Comparison of ENCODE assay signal across 20 mouse cellular contexts in genomic region chr1:76427439-76427838, GRCm38 (mm10).
DNase-seq lines count a peak whose midpoint lies in the region; ATAC-seq and TF ChIP-seq lines count a peak whose summit lies in the region.
"Had no signal": no experiment of that assay in that cellular context is flagged by ENCODE, and none has a peak within 500 bp of the region (broad histone marks: within the 10 kb centered on the region; RNA-seq: fewer than 3 reads in every experiment).

No protein-coding gene starts in this region.

- H3K27ac ChIP-seq in midbrain, postnatal 0 days (ENCODE audit: low read depth, low read length): no peak overlapping the region
- H3K27ac ChIP-seq: heart, embryonic 13.5 days; intestine, embryonic 15.5 days; limb, embryonic 13.5 days; midbrain, embryonic 12.5 days had no signal

- TF ChIP-seq CTCF in midbrain, postnatal 0 days (IDR thresholded peaks at IDR 0.05): no peak

- no peak overlapping the region for H3K4me3 ChIP-seq in midbrain, postnatal 0 days (ENCODE audit: low read depth, low read length)
- H3K4me3 ChIP-seq: heart, embryonic 13.5 days; intestine, embryonic 15.5 days; limb, embryonic 13.5 days; midbrain, embryonic 12.5 days had no signal

- no peak for ATAC-seq in midbrain, postnatal 0 days (ENCODE audit: low FRiP score)
- ATAC-seq: forebrain, embryonic 14.5 days; intestine, embryonic 15.5 days had no signal

- no peaks in the 10 kb centered on the region for H3K27me3 ChIP-seq in midbrain, postnatal 0 days (ENCODE audit: insufficient read depth, low read length)
- H3K27me3 ChIP-seq: heart, embryonic 13.5 days; intestine, embryonic 15.5 days; limb, embryonic 13.5 days; midbrain, embryonic 12.5 days had no signal

- no peaks in the 10 kb centered on the region for H3K9me3 ChIP-seq in midbrain, postnatal 0 days (ENCODE audit: low read length)
- H3K9me3 ChIP-seq: heart, embryonic 13.5 days; intestine, embryonic 15.5 days; limb, embryonic 13.5 days; midbrain, embryonic 12.5 days had no signal

- H3K4me1 ChIP-seq in midbrain, postnatal 0 days (ENCODE audit: insufficient read depth, low read length): no peaks in the 10 kb centered on the region
- H3K4me1 ChIP-seq: heart, embryonic 13.5 days; intestine, embryonic 15.5 days; limb, embryonic 13.5 days; midbrain, embryonic 12.5 days had no signal

- WGBS in midbrain, postnatal 0 days: 90% methylated on average over 7 of the region's 7 CpGs

- peak; percentile 32 to 49 for DNase-seq in frontal cortex, postnatal 14 days (ENCODE audit: low spot score in 2 of 2)
- DNase-seq in layer of hippocampus, adult 8-10 months (ENCODE audit: low spot score in 2 of 2): peak; percentile 60 to 72
- DNase-seq in left cerebral cortex, adult 9 months (ENCODE audit: low spot score in 2 of 2): peak; percentile 56 to 82
- peak; percentile 72 to 86 for DNase-seq in right cerebral cortex, postnatal 36 days (ENCODE audit: low spot score in 2 of 2)
- no peak for DNase-seq in embryo, embryonic 9.5 days (ENCODE audit: extremely low spot score)
- DNase-seq in lung, postnatal 10 days: no peak
- DNase-seq in midbrain, postnatal 0 days (ENCODE audit: low spot score): no peak
- DNase-seq: adrenal gland, adult 2 months; cerebellum, adult 8-10 months; gastrocnemius, postnatal 25 days; kidney, postnatal 14 days; lung, adult 18-20 months; lung, postnatal 4 days; thymus, adult 18-20 months had no signal

- no peaks in the 10 kb centered on the region for H3K36me3 ChIP-seq in midbrain, postnatal 0 days (ENCODE audit: insufficient read depth, low read length)
- H3K36me3 ChIP-seq: G1E; heart, embryonic 13.5 days; intestine, embryonic 15.5 days; limb, embryonic 13.5 days; midbrain, embryonic 12.5 days had no signal

- no peak overlapping the region for H3K9ac ChIP-seq in midbrain, postnatal 0 days (replicated peaks; ENCODE audit: low read length, poor library complexity, severe bottlenecking)
- H3K9ac ChIP-seq: heart, embryonic 13.5 days; intestine, embryonic 15.5 days; limb, embryonic 13.5 days; midbrain, embryonic 12.5 days had no signal

- no peak overlapping the region for H3K4me2 ChIP-seq in midbrain, postnatal 0 days (ENCODE audit: low read depth, low read length, poor library complexity, severe bottlenecking)
- H3K4me2 ChIP-seq: heart, embryonic 13.5 days; intestine, embryonic 15.5 days; limb, embryonic 13.5 days; midbrain, embryonic 12.5 days had no signal

Comparison
In these comparisons a context has a peak if more than half of its experiments do, and no peak if none do; other contexts are left out.
1. DNase-seq: peak in frontal cortex, postnatal 14 days (2 of 2), layer of hippocampus, adult 8-10 months (2 of 2), left cerebral cortex, adult 9 months (2 of 2) and right cerebral cortex, postnatal 36 days (2 of 2); none in embryo, embryonic 9.5 days (single experiment), lung, postnatal 10 days (single experiment) and midbrain, postnatal 0 days (single experiment).